Mouse (Mus musculus): ENCODE results near the gene Mdfi.

The Mdfi gene

GRCm38 (mm10) chr17:47796968-47797367, 37.5 kb downstream of the Mdfi start:
- DNase-seq, result no peak

GRCm38 (mm10) chr17:47796156-47796816, 38.2 kb downstream of the Mdfi start:
- no peak for DNase-seq

GRCm38 (mm10) chr17:47795446-47795845, 39.0 kb downstream of the Mdfi start:
- no peak for DNase-seq

GRCm38 (mm10) chr17:47793377-47793776, 41.1 kb downstream of the Mdfi start:
- DNase-seq, result peak; percentile 79

GRCm38 (mm10) chr17:47792098-47792863, 42.2 kb downstream of the Mdfi start:
- DNase-seq, result peak; percentile 43

GRCm38 (mm10) chr17:47788996-47789395, 45.5 kb downstream of the Mdfi start:
- DNase-seq, result no peak

- DNase-seq, result no peak
Measured at GRCm38 (mm10) chr17:47788306-47788705, 46.2 kb downstream of the Mdfi start.

- DNase-seq, result no peak
Measured at GRCm38 (mm10) chr17:47787632-47788031, 46.9 kb downstream of the Mdfi start.

- no peak for DNase-seq
Measured at GRCm38 (mm10) chr17:47784411-47784810, 50.1 kb downstream of the Mdfi start.

- DNase-seq, result no peak
Measured at GRCm38 (mm10) chr17:47783445-47784223, 50.9 kb downstream of the Mdfi start.

- no peak for DNase-seq
Measured at GRCm38 (mm10) chr17:47782486-47782885, 52.0 kb downstream of the Mdfi start.

- DNase-seq, result no peak
Measured at GRCm38 (mm10) chr17:47780470-47780869, 54.0 kb downstream of the Mdfi start.

- no peak for DNase-seq
Measured at GRCm38 (mm10) chr17:47777141-47777540, 57.4 kb downstream of the Mdfi start.

- DNase-seq, result no peak
Measured at GRCm38 (mm10) chr17:47773604-47774003, 60.9 kb downstream of the Mdfi start.

- no peak for DNase-seq
Measured at GRCm38 (mm10) chr17:47769389-47770299, 64.8 kb downstream of the Mdfi start.

GRCm38 (mm10) chr17:47768707-47769276, 65.7 kb downstream of the Mdfi start:
- DNase-seq, result peak; percentile 39

- DNase-seq, result no peak
Measured at GRCm38 (mm10) chr17:47767456-47768141, 66.9 kb downstream of the Mdfi start.

- DNase-seq, result no peak
Measured at GRCm38 (mm10) chr17:47767081-47767455, 67.4 kb downstream of the Mdfi start.

- no peak for DNase-seq
Measured at GRCm38 (mm10) chr17:47766407-47767043, 68.0 kb downstream of the Mdfi start.

GRCm38 (mm10) chr17:47765986-47766385, 68.5 kb downstream of the Mdfi start:
- DNase-seq, result no peak
